Mouse (Mus musculus): ENCODE measurements around the gene Phf12.
"Not testable (repeated sequence)": the region's sequence is repeated elsewhere in the genome, so short reads cannot be mapped to it uniquely, and the experiment has no call there.

Gene Phf12

DNA sequence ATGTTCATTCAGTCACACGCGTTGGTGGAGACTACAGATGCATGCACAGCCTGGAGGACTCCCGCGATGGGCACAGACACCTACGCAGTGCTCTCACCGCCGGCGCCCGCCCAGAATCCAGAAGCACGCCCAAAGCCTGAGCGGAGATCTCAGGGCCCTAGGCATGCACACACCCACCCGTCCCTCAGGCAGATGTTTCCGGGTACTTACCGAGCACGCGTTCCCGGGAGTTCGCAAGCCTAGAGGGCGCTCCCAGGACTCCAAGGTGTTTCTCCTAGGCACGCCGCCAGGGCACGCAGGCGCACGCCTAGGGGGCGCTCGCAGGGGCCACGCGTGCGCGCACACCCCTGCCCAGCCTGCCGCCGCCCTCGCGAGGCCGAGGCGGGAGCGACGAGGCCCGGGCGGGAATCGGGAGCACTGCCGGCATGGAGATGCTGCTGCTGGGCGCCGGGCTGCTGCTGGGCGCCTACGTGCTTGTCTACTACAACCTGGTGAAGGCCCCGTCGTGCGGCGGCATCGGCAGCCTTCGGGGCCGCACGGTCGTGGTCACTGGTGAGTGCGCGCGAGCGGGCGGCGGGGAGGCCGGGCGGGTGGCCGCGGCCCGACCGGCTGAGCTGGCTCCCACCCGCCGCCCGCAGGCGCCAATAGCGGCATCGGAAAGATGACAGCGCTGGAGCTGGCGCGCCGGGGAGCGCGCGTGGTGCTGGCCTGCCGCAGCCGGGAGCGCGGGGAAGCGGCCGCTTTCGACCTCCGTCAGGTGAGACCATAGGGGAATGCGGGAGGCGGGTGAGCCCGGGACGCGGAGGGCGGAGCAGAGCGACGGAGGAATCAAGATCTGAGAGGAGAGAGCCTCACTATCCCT, 49.6 kb downstream of the Phf12 start, which contains the start of gene Dhrs13:
Dhrs13 (plus strand) TSS at position 334 of the 862 bp plus-strand sequence.
- peak; percentile 92 to 94 for DNase-seq (ENCODE audit: low spot score in 2 of 2)

DNA sequence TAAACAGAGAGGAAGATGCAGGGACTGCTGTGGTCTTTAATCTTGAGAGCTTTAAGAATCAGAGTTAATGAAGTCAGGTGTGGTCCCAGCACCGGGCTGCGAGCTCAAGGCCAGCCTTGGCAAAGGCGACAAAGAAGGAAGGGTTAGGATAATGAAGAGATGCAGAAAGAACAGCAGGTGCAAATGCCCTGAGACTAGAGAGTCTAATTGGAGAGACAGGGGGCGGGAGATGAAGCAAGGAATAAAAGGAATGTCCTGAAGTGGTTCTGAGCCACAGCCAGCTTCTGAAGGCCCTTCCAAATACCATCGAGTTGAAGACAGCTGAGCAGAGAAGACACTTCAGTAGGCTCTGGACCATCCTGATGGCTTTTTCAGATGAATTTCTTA, 50.2 kb downstream of the Phf12 start:
- no peak for DNase-seq (ENCODE audit: low spot score in 2 of 2)

DNA sequence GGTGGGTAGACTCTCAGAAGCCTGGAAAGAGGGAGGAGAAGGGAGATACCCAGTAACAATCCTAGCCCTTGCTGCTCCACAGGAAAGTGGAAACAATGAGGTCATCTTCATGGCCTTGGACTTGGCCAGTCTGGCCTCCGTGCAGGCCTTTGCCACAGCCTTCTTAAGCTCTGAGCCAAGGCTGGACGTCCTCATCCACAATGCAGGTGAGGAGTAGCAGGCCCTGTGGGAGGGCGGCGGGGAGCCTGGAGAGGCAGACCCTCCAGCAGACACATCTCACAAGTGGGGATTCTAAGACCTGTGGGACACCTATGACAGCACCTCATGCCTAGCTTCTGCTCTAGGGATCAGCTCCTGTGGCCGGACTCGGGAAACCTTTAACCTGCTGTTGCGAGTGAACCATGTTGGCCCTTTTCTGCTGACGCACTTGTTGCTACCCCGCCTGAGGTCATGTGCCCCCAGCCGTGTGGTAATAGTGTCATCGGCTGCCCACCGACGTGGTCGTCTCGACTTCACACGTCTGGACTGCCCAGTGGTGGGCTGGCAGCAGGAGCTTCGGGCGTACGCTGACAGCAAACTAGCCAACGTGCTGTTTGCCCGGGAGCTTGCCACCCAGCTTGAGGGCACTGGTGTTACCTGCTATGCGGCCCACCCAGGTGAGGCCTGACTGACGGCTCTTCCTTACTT, 51.5 kb downstream of the Phf12 start:
- no peak for DNase-seq (ENCODE audit: low spot score in 2 of 2)

DNA sequence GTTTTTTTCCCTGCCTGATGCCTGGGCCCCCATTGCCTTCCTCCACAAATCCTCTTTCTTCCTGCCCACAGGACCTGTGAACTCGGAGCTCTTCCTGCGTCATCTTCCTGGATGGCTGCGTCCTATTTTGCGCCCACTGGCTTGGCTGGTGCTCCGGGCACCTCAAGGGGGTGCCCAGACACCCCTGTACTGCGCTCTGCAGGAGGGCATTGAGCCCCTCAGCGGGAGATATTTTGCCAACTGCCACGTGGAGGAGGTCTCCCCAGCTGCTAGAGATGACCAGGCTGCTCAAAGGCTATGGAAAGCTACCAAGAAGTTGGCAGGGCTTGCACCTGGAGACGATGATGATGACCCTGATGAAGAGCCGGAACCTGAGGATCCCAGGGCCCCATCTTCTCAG, 54.2 kb downstream of the Phf12 start:
- DNase-seq (ENCODE audit: low spot score in 2 of 2): no peak

DNA sequence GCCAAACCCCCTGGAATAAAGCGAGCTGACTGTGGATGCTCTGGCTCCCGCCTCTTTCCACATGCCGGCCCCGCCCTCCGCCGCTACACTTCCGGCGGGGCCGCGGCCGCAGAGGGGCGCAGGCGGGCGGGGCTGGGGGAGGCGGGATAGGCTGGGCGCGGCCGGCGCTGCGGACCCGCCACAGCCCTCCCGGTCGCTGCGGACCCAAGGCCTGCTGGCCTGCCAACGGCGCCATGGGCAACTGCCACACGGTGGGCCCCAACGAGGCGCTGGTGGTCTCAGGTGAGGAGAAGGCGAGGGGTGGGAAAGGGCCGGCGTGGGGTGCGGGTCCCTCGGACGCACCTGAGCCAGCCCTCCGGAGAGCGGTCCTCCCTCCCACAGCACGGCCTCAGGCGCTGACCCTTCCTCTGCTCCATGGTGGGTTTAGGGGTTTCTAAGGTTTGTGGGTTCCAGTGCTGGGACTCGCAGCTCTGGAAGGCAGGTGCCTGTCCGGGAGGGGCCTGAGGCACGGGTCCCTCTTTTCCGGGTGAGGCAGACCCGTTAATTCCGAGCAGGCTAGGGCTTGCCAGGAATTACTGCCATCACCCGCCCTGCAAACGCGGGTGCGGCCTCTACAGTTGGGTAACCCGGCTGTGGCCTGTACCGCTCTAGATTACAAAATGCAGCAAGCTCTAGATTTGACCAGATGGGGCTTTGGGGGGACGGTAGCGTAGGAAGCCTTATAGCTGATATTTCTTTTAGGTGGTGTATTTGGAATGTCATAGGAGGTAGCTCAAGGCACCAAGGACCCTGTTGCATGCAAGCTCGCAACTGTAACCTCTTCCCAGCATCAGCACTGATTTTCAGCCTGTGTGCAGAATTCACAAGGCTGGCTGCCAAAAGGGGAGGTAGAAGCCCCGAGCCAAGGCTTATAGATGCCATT, 55.5 kb downstream of the Phf12 start, which contains the start of gene Flot2:
Flot2 (plus strand) TSS at position 101 of the 922 bp plus-strand sequence.
- peak; percentile 58 to 70 for DNase-seq (ENCODE audit: low spot score in 2 of 2)

DNA sequence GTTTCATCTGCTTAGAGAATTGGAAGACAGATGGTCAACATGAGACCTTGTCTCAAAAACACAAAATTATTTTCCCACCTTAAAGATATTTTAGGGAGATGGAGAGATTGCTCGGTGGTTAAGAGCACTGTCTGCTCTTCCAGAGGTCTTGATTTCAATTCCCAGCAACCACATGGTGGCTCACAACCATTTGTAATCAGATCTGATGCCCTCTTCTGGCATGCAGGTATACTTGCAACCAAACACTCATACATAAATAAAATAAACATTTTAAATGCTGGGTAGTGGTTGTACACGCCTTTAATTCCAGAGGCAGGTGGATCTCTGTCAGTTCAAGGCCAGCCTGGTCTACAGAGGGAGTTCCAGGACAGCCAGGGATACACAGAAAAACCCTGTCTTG, 58.3 kb downstream of the Phf12 start:
- no peak for DNase-seq (ENCODE audit: low spot score in 2 of 2)

DNA sequence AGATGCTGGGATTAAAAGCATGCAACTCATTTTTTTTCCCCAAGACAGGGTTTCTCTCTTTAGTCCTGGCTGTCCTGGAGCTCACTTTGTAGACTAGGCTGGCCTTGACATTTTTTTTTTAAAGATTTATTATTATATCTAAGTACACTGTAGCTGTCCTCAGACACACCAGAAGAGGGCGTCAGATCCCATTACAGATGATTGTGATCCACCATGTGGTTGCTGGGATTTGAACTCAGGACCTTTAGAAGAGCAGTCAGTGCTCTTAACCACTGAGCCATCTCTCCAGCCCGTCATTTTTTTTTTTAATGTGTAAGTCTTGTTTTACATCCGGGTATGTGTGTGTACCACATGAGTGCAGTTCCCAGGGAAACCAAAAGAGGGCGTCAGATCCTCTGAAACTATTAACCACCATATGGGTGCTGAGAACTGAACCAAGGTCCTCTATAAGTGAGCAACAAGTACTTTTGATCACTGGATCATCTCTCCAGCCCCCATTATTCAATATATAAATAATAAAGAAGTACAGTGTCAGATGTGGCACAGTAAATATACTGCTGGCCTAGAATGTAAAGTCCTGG, 59.8 kb downstream of the Phf12 start:
- not testable (repeated sequence) for DNase-seq (ENCODE audit: low spot score in 2 of 2)

DNA sequence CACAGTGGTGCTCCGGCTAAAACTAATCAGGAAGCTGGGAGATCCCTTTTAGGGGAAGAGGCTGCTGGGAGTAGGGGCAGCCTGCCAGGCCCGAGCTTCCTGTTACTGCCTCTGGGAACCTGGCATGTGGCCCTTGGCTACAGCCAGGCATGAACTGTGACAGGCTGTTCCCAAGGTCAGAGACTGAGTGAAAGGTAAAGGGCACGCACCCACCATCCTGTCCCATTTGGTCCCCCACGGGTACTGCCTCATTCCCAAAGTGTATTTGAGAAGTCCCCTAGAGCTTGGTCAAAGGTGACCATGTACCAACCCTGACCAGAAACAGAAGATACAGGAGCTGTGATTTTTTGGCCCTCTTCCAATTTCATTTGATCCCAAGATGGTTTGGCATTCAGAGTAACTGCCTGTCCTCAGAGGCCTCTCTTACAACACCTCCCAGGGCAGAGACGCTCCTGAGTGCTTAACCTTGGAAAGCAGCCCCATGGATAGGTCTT, 62.3 kb downstream of the Phf12 start:
- peak; percentile 73 to 79 for DNase-seq (ENCODE audit: low spot score in 2 of 2)

DNA sequence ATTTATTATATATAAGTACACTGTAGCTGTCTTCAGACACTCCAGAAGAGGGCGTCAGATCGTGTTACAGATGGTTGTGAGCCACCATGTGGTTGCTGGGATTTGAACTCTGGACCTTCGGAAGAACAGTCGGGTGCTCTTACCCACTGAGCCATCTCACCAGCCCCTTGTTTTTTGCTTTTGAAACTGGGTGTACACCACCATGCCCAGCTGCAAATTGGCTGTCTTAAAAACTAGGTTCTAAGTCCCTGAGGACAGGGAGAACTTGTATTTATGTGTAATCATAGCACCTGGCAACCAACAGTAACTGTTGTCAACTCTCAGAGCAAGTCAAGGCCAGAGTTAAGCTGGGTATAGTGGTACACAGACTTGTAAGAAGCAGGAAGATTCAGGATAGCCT, 66.1 kb downstream of the Phf12 start:
- not testable (repeated sequence) for DNase-seq (ENCODE audit: low spot score in 2 of 2)

DNA sequence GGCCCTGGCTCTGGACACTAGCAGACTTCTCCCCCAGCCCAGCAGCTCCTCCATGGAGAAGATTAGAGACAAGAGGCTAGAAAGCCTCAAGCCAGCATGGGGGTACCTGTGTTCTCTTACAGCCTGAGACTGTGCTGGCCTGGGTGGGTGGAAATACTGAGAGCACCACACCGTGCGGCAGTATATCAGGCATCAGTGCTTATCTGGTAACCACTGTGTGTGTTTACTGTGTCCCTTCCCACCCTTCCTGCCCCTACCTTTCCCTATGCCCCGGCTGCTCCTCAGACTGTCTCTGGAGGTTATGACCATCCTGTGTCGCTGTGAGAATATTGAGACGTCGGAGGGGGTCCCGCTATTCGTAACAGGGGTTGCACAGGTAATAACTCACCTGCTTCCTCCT, 70.5 kb downstream of the Phf12 start:
- no peak for DNase-seq (ENCODE audit: low spot score in 2 of 2)

DNA sequence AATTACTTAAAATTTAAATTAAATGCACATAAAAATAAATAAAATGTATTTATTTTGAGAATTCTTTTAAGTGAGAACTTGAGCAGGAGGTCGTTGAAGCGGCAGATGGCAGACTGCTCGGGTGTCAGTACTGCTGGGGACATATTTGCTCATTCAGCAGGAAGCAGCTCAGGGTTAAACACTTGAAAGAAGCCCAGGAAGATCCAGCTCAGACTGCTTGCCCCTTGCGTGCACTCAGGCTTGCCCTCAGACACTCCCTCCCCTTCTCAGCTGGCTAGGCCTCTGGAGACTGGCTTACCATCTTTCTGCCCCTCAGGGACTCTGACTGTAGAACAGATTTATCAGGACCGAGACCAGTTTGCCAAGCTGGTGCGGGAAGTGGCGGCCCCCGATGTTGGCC, 74.4 kb downstream of the Phf12 start:
- DNase-seq (ENCODE audit: low spot score in 2 of 2): no peak

DNA sequence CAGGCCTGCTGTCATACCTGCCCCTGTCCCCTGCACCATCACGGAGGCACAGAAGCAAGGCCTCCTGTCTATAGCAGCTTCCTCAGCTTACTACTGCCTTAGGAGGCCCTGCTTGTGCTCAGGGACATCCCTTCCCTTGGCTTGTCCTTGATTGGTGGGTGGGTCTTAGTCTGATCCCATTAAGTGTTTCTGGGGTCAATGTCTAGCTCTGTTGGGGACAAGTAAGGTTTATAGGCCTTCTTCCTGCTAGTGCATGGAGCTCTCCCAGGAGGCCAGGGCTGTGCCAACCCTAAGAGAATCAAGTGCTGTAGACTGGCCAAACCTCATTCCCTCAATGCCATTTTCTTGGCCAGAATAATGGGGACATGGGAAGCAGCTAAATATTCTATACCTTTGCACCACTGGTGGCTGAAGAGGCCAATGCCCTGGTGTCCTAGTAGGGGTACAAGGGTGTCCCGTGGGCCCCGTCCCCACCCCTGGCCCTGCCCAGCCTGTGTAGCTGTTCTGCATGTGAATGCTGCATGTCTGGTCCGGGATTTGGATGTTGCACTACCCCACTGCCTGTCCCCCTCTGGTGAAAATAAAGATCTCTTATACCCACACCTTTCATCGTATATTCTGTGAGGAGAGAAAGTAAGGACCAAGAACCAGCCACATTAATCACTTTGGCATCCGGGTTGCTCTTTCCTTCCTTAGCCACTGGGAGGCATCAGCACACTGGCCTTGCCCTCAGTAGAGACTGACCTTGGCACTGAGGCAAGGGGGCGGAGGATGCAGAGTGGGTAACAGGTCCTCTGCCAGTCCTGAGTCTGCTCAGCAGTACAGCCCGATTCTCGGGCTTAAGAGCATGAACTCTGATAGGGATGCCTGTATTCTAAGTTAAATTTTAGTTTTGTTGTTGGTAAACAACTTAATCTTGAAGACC, 77.5 kb downstream of the Phf12 start:
- DNase-seq (ENCODE audit: low spot score in 2 of 2): peak; percentile 81 to 85

DNA sequence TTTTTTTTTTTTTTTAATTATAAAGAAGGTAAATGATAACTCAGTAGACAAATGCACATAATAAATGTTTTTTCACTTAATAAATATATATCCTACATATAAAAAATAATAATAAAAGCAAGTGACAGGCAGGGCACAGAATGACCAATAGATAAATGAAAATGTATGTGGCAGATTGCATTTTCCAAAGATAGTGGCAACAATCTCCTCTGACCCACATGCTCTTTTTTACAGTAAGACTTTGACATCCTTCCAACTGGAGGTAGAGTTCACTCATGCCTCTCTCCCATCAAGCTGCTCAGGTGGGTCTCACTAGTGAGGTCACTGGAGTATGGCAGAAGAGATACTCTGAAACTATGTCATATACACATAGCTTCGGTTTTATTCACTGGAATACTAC, 80.0 kb downstream of the Phf12 start:
- DNase-seq (ENCODE audit: low spot score in 2 of 2): no peak

DNA sequence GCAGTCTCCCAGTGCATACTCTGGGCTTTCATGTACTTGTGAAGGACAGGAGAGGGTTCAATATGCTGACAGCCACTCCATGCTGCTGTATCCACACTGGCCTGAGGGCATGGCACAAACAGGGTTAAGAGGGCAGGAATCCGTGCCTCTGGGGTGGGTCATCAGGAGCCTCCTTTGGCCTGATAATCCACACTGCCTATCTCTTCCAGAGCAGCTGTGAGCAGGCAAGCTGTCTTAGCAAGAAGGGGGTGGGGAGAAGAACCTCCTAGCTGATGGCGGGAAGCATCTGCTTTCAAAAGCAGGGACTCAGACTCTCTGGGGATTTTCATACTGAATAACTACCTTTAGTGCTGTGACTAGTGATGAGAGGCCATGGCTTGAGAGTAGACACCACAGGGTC, 83.4 kb downstream of the Phf12 start:
- DNase-seq (ENCODE audit: low spot score in 2 of 2): no peak

DNA sequence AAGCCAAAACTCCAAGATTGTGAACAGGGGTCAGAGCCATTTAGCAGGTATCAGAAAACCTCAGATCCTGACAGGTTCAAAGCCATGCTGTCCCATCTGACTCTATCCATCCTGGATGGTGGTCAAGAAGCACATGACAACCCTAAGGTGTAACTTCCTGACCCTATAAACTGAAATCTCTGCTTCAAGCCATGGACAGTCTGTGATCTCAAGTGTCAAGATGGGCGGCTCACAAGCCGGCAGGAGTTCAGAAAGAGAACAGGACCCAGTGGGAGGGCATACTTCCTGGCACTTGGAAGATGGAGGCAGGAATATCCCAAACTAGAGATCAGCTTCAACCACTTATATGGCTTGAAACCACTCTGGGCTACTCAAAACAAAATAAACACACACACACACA, 84.1 kb downstream of the Phf12 start:
- DNase-seq (ENCODE audit: low spot score in 2 of 2): no peak

DNA sequence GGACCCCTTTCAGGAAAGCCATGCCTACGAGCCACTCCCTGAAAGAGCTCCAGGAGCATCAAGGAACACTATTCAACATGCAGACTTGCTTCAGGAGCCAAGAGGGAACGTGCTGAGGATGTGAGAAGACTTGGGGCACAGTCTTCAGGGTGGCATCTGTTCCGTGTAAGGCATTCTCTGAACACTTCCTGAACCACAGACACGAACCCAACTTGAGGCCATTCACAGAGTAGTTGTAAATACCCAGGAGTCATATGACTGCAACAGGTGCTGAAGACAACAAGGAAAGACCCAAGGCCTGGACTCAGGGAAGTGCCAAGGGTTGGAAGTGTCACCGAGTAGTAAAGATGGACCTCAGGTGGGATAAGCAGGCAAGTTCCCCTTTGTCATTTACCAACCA, 85.0 kb downstream of the Phf12 start:
- DNase-seq (ENCODE audit: low spot score in 2 of 2): no peak

DNA sequence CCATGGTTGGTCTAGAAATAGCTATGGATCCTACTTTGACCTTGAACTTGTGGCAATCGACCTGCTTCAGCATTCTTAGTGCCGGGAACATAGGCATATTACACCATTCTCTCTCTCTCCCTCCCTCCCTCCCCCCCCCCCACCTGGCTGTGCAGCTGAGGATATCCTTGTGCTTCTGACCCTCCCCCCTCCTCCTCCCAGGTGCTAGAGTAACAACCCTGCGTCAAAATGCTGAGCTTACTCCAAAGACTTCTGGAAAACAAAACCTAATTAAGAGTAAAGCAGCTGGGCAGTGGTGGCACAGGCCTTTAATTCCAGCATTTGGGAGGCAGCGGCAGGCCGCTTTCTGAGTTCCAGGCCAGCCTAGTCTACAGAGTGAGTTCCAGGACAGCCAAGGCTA, 86.6 kb downstream of the Phf12 start:
- no peak for DNase-seq (ENCODE audit: low spot score in 2 of 2)

DNA sequence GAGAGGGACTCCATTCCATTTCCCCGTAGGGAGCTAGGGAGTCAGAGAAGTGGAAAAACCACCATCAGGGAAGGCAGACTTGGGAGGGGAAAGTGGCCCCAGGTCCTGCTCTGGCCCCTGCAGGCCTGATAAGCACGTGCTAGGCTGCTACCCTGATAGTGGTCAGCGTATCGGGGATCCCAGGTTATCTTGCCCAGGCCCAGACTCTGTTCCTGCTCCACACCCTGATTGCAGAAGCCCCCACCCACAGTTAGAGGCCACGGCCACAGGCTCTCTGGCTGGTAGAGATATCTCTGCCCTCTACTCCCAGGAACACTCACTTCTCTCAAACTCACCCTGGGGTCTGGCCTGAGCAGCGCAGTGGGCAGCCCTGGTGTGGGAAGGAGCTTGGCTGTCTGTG, 87.1 kb downstream of the Phf12 start:
- no peak for DNase-seq (ENCODE audit: low spot score in 2 of 2)

DNA sequence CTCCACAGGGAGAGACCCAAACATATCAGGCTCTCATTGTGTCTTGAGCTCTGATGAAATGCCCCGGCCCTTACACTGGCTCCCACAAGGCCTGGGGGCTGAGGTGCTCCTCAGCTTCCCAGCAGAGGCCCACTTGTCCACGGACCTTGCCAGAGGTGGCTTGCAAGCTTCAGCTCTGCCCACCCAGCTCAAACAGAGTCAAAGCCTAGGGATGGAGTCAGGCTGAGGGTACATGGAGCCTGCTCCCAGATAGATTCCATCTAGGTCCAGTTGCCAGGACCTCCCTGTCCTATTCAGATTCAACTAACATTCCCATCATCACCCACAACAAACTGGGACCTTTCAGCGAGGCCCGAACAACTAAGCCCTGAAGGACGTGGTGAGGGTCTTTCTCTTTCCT, 89.4 kb downstream of the Phf12 start:
- no peak for DNase-seq (ENCODE audit: low spot score in 2 of 2)

DNA sequence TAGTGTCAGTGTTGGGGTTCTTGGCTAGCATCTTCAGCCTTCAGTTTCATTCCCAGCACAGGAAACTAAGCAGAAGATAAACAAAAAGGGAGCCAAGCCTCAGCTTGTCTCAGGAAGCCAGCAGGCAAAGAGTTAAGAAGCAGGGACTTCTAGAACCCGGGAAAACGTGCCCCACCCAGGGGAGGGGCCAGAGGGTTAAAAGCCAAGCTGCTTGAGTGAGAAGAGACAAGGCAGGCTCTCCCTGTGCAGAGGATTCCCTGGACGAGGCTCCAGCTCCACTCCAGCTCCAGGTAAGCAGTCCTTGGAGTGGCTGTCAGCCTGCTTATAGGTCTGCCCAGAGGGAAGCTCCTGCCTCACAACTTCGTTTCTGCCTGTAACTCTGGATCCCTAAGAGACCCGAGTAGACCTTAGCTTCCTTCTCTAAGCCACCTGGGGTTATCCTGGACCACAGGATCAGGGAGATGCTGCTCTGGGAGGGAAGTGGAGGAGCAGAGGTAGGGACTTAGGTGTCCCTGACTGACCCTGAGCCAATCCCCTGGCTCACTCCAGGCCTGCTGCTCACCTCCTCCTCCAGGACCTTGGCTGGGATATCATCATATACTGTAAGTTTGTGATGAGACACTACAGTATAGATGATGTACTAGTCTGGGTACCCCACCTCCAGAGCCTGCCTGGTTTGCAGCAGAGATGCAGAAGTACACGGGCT, 90.0 kb downstream of the Phf12 start:
- DNase-seq (ENCODE audit: low spot score in 2 of 2): no peak

Data from right cerebral cortex, postnatal 10 days (tissue).